Mouse (Mus musculus) testis, postnatal 10 days (tissue): ENCODE data around the gene Ttll5.

ENCODE experiments used
- DNase-seq: peaks from one replicate; pipeline ENCODE4 v3.0.0; 2021; ENCODE audit warnings: low spot score

Gene Ttll5

DNA sequence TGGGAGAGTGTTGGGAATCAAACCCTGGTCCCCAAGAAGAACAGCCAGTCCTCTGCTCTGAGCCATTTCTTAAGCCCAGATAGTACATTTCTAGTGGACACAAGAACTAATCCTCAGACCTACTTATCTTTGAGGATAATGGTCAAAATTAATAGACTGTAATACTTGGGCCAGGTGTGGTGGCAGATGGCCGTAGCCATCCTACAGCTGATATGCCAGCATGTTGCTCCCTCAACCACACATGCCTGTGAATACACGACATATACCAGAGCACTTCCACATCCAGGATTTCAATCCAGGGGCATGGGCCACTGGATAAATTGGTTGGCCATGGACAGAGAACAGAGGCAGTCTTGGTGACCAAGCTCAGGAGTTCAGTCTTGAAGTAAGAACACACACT is 230.8 kb downstream of the Ttll5 start:
- no peak for DNase-seq

DNA sequence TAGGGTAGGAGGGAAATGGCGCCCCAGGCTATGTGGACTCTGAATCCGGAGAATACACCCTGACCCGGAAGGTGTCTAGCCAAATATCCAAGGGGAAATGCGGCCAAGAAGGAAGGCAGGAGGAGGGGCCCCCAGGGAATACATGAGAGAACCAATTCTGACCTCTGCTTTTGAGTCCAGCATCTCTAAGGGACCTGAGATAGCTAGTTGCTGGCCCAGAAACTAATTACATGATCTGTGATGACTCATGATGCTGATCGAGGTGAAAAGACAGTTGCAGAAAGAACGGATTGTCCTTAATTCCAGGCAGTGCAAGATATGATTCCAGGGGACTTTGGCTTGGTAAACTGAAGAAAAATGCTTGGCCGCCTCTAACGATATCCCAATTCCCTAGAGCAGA is 232.5 kb downstream of the Ttll5 start:
- no peak for DNase-seq

DNA sequence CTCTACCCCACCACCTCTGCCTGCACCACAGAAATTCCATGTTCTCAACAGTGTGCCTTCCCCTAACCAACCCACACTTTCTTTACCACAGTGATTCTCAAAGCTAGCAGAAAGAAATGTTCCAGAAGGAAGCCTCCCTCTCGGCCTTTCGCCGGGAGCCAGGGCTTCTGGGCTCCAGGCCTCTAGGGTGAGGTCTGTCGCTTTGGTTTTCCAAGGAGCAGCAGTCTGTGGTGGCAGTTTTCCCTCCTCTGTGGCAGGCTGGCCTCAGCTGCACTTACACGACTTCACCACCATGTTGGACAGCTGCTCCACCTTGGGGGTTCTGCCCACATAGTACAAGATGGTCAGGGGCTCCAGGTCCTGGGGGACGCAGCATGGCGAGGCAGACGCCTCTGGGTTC is 233.1 kb downstream of the Ttll5 start:
- no peak for DNase-seq

DNA sequence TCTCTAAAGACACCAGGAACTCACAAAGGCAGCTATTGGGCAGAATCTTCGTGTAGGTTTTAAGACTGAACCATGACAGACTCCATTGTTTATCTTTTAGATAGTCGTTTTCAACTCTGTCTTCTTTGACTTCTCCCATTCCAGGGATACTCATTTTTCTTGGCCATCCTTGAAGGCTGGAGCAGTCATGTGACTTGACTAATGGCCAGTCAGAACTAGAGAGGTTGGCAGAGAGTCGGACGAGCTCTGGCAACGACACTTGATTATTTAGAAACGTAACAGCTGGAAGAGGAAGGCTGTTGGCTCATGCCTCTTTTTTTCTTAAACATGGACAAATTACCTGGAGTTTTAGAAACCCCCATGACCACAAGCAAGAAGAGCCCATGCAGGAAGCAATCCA is 234.9 kb downstream of the Ttll5 start:
- DNase-seq, result no peak

DNA sequence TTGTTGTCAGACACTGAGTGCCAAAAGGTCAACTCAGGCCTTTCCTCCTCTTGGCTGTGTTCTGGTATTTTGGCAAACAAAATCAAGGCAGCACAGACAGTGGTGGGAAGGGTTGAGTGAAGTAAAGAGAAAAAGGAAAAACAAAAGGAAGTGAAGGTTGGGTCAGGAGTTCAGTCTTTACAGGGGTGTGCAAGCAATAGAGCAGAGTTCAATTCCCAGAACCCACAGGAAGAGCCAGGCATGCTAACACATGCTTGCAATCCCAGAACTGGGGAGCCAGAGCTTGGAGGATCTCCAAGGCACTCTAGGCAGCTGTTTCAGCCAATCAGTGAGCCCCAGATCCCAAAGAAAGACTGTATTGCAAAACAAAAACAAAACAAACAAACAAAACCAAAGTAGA is 240.3 kb downstream of the Ttll5 start:
- DNase-seq, result no peak

DNA sequence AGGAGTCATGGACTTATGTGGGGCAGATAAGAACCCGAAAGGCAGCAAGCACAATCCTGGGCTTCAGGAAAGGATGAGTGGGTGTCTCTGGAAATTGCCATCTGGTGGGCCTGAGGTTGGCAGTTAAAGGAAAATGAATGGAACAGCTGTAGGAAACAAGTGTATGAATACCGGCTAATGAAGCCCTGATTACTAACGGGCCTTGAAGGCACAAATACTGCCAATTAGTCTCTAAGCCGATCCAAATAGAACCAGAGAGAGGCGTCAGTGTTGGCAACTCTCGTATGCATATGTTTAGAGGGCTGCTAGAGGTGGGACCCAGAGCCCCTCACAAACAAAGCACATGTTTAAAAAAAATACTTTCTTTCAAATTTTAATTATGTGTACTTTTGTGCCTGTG is 247.0 kb downstream of the Ttll5 start:
- no peak for DNase-seq

DNA sequence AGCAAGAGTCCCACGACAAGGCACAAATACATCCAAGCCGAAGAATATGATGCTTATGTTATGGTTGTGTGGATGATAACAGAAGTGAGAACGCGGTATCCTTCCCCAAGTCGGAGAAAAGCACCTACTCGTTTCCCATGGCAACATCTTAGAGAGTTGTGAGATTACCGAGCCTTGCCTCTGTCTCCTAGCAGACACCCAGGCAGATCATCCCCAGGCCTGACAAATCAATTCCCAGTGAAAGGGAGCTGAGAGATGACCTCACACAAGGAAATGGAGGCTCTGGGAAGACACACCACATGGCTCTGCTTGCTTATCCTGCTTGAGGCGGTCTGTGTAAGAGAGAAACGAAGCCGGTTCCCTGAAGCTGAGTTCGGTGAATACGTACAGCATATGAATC is 250.2 kb downstream of the Ttll5 start:
- DNase-seq, result no peak

DNA sequence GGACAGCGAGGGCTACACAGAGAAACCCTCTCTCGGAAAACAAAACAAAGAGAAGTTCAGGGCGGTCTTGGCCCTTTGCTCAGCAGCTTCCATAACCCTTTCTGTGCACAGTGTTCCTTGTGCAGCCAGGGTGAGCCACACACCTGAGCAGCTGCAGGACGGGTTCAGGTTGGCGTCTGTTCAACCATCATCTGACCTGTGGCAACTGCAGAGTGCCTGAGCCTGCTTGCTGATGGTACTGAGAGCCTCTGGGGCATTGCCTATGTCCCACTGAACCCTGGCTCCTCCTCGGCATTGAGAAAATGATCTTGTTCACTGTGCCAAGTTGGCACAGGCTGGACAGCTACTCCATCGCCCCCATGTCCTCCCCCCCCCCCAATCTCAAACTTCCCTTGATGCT is 250.9 kb downstream of the Ttll5 start:
- no peak for DNase-seq

DNA sequence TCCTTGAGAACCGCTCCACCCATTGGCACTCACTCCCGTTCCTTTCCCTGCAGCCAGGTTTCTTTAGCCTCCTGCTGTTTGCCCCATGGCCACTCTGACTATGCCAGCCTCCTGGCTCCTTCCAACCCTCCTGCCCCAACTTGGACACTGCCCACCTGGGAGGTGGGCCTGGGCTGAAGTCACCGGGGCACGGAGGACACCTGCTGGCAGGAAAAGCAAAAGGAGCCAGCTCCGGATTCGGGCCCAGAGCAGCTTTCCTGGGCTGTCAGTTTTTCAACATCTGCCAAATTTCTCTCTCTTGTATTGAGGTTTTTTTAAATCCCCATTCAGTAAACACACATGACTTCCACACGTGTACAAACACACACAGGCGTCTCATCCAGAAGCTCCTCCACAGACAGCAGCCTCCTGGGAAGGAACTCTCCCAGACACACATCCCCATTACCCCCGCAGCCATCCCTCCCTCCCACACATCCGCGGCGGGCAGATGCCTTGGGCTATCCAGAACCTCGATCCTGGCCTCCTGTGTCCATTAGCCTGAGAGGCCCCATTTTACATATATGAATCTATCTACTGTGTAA is 252.0 kb downstream of the Ttll5 start:
- peak; percentile 63 for DNase-seq

DNA sequence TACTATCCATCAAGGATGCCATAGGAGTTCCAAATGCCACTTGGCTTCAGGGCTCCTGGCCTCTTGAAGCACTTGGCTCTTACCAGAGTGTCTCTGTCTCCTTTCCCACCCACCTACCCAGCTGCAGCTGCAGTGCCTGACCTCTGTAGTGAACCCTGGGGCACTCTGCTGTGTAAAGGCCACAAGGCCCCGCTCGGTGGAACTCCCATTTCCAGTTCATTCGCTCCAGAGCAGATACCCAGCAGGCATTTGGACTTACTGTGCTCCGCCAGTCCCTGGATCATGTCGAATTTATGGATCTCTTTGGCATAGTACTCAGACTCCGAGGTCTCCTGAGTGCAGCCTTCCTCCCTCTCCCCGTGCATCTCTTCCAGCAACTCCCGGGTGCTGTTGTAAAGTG is 252.9 kb downstream of the Ttll5 start:
- DNase-seq, result no peak

DNA sequence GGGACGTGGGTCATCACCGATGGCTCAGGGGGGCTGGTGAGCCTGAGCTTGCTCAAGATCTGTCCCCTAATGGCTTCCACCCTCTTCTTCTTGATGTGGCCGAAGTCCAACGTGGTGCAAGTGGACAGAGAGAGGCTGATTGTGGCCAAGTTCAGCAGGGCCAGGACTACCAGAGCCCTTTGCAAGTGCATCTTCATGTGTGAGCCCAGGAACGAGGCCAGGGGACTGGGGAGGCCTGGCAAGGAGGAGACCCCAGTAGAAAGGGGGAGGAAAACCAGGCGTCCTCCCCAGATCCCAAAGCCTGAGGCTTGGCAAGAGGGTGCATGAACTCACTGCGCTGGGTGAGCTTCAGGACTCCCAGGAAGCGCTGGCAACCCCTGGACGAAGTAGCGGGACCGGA is 253.3 kb downstream of the Ttll5 start:
- peak; percentile 51 for DNase-seq

DNA sequence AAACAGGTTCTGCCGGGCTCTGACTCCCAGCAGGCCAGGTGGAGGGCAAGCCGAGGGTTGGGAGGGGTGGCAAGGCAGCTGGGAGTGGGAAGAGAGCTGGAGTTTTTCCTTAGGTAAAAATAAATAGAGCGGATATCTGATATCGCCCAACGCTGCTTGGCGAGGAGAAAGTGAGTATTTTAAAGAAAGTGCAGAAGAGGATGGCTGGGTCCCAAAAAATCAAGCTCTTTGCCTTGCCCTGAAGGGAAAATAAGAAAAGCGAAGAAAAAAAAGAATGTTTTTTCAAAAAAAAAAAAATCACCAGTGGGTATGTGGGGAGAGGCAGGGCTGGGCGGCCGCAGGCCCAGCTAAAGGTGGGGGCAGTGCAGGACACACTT is 253.7 kb downstream of the Ttll5 start:
- DNase-seq, result no peak

DNA sequence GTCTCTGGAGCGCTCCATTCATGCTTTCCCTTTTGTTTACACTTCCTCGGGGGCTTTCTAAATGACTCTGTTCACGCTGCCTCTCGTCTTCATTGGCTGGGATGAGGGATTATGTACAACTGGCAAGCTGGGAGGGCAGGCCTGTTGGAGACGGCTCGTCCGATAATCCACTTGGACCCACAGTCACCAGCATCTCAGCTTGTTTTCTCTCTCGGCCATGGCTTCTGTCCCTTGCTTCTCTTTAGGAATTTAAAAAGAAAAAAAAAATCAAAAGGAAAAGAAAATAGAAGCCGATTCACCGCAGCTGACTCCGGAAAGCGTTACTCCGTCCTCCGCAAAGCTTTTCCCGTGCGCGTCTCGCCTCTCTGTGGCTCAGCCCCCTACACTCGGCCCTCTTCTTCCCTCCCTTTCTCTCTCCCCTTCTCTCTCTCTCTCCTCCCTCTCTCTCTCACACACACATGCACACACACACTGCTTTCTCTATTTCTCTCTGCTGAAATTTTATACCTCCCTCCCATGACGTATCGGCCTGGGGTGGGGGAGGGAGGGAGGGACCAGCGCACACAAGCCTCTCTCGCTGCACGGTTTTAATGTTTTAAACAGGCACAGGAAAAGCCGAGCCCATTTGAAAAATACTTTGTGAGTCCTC is 254.2 kb downstream of the Ttll5 start, which contains the start of gene Tgfb3:
Gene Tgfb3 (minus strand): TSS at position 489 of the 649 bp plus-strand sequence.
- DNase-seq, result peak; percentile 63

DNA sequence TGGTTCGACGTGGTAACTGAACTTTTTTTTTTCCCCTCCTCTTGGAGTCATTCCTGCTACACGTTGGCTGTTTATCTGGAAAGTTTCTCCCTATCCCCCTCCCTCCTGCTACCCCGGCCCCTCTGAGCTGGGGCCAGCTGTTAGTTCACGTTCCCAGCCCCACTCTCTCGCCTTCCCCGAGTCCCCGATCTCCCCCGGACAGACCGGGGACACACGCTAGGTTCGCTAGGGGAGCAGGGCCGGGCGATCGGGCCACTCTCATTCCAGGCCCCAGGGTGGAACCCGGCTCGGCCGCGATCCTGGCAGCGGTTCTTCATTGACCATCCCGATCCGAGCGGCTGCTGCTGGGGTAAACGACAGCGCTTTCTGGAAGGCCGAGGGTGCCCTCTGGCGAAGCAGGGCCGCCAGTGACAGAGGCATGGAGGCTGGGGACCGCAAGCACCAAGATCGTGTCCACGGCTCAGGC is 254.8 kb downstream of the Ttll5 start:
- DNase-seq, result peak; percentile 95

DNA sequence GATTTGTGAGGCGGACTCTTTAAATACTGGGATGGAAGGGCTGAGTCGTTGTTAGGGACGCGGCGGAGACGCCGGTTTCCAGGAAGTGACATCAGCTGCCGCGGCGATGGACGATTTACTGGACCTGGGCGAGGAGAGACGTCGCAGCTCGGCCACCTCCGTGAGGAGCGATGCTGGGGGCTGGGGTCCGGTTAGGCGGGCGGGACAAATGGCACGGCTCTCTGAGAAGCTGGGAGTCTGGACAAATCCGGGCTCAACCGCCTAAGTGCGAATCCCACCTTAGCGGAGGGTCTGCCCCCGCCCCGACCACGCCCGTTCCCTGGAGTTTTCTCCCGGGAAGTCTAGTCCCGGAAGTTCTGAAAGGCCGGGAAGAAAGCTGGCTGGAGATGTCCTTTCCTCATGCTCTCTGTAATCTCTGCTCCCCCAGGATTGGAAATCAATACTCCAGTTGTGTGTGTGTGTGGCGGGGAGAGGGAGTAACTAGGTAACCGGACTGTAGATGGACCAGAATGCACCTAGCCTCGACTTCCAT is 258.1 kb downstream of the Ttll5 start, which contains the start of gene Ift43:
Gene Ift43 (plus strand): TSS at position 61 of the 532 bp plus-strand sequence.
- DNase-seq, result peak; percentile 90

DNA sequence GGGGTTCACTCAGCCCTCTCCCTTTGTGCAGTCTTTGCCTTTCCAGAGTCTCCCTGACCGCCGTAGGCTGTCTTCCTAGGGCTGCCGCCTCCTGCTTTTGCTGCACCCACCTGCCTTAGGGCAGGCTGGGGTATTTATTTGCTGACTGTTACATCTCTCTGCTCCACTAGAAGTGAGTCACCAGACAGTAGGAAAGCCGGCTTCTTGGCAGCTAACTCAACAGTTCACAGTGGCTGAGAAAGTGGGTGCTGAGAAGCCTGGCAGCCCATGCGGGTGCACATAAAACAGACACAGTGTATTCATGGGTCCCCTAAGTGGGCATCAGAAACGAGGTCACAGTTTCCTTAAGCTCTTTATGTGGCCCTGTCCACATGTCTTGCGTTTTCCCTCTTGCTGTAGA is 261.4 kb downstream of the Ttll5 start:
- no peak for DNase-seq

DNA sequence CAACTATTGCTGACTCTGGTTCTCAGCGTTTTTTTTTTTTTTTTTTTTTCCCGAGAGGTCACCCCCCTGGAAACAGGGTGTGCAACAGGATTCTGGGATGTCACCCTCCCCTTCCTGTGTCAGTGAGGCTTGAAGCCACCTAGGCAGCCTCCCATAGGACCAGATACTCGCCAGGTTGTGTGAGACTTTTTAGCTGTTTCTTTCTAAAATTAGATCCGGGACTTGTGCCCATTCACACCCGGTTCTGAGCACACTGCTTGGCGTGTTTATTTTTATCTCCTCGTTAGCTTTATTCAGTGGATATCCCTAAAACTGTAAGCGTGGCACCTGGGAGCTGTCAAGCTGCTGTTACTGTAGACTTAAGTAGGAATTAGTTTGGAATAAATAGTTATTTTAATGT is 262.1 kb downstream of the Ttll5 start:
- DNase-seq, result no peak

DNA sequence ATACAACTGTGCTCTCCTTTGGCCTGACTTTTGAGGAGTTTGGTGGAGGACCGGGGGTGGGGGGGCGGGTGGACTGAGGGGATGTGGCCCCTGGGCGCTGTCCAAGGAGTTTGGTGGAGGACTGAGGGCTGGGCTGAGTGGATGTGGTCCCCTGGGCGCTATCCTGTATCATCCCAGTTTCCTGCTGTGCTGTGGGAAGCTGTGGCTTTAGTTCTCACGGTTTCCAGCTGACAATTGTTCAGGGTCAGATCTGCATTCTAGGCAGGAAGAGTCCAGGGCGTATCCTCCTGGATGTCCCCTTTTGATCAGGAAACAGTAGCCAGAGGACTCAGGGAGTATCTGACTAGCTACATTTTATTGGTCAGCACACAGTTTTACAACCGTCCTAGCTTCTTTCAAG is 263.6 kb downstream of the Ttll5 start:
- no peak for DNase-seq

DNA sequence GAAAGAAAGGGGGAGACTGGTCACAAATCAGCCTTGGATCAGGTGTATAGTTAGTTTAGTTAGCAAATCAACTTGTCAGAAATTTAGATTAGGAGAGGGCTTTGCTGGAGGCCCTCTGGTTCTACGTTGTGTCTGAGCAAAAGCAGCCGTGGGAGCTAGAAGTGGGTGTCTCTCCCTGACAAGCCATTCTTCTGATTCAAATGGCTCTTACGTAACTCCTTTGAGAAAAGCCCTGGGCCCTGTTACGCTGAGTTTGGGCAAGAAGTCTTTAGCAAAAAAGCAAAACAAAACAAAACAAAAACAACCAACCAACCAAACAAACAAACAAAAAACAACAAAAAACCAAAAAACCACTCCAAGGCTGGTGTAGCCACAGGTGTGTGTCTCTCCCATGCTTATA is 266.3 kb downstream of the Ttll5 start:
- DNase-seq, result no peak

DNA sequence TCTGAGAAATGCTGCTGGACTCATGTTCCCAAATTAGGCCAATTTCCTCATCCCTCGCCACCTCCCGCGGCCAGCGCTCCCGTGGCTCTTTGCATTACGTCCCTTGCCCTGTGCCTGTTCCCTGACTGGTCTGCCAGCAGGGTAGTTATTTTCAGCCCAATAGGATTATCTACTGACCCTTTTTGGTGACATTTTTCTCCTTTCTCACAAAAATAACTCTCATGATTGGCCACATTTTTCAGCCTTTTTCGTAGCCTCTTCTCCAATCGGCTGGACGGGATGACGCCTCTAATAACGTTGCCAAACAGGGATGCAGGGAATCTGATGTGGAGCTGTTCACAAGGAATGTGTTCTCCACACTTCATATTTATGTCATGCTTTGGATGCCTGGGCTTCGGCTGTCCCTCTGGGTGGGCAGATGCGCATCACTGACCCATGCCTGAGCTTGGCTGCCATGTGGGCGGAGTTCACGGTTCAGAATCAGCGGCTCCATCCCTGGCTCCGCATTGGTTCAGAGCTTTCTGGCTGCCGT is 267.2 kb downstream of the Ttll5 start:
- no peak for DNase-seq

DNA sequence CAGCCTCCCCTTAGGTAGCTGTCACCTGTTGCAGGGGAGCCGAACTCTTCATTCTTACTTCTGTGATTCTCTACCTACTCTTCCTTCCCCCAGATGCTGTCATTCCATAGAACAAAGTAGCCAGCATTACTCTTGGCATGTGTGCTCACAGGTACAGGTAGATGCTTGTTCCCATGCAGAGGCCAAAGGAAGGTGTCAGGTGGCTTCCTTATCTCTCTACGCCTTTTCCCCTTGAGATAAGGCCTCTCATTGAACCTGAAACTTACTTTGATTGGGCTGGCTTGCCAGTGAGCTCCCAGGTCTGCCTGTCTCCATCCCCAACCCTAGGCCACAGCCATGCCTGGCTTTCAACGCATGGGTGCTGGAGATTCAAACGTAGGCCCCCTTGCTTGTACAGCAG is 269.6 kb downstream of the Ttll5 start:
- no peak for DNase-seq

DNA sequence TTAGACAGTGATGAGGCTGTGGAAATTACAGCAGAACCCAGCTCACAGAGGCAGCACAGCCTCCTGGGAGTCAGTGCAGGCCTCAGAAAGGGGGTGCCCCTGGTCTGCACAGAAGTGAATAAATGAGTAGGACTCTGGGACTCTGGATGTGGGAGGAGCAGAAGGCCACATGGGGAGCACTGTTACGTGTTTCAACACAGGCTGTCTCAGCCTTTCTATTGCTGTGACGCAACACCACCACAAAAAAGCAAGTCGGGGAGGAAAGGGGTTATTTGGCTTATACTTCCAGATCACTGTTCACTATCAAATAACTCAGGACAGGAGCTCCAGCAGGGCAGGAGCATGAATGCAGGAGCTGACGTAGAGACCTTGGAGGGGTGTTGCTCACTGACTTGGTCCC is 271.3 kb downstream of the Ttll5 start:
- no peak for DNase-seq

DNA sequence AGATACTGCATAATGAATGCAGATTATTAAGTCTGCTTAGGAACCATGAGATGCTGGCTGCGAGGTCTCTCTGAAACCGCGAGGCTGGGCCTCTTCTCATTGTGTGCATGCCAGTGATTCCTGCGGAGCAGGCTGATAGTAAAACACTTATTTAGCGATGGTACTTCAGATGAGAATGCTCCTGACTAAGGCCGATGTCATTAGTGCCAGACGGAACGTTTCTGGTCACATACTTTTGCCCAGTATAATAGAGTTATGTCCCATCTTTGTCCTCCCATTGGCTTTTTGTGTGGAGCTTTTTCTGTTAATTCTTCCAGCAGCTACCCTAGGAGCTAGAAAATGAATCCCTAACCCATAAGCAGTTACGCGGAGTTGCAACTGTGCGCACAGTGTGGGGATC is 273.3 kb downstream of the Ttll5 start:
- DNase-seq, result no peak

DNA sequence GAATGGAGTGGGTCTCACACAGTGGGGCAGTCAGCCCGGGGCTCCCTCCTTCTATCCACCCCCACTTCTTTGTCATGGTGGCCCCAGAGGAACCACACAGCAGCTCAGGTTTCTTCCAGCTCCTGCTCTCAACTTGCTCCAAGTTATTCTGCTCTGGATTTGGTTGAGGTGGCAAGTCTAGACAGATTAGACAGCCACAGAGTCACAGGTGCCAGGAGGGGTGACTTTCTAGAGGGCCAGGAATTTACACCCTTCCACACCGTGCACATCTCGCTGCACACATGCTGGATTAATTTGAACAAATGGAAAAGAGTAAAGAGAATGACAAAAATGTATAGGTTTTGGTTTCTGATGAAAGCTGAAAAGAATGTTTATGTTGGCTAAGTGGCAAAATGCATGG is 276.3 kb downstream of the Ttll5 start:
- no peak for DNase-seq
